Mouse (Mus musculus): ENCODE results near the gene Cacna1f. TPM values are rescaled to one million over a fixed set of nuclear protein-coding genes. Genes with fewer than 3 reads are reported as not detected.

The Cacna1f gene
- polyA plus RNA-seq, 1 experiment: 0.03 TPM

- TF ChIP-seq CTCF (IDR thresholded peaks at IDR 0.05; ENCODE audit: extremely low read depth, insufficient read length, insufficient replicate concordance, low read depth, low read length) (no peak), POLR2A (IDR thresholded peaks at IDR 0.05; ENCODE audit: low read depth, low read length) (no peak)
- Histone ChIP-seq H3K4me1 (ENCODE audit: control insufficient read depth, insufficient read depth, insufficient read length, low read length) (no peaks in the 10 kb centered on the region), H3K36me3 (ENCODE audit: control insufficient read depth, insufficient read depth, low read length) (peaks cover 5% of the 10 kb centered on the region; the same call in 1 of the 2 replicates), H3K27ac (ENCODE audit: insufficient read depth, low read depth, low read length) (no peak overlapping the region), H3K27me3 (ENCODE audit: control insufficient read depth, insufficient read depth, low read length) (no peaks in the 10 kb centered on the region), H3K4me3 (ENCODE audit: low read depth, low read length) (no peak overlapping the region)
- WGBS: 89% methylated on average over 7 of the region's 7 CpGs
These were observed 2.9 kb upstream of the Cacna1f start for GRCm38 (mm10) chrX:7604004-7604403.

DNA sequence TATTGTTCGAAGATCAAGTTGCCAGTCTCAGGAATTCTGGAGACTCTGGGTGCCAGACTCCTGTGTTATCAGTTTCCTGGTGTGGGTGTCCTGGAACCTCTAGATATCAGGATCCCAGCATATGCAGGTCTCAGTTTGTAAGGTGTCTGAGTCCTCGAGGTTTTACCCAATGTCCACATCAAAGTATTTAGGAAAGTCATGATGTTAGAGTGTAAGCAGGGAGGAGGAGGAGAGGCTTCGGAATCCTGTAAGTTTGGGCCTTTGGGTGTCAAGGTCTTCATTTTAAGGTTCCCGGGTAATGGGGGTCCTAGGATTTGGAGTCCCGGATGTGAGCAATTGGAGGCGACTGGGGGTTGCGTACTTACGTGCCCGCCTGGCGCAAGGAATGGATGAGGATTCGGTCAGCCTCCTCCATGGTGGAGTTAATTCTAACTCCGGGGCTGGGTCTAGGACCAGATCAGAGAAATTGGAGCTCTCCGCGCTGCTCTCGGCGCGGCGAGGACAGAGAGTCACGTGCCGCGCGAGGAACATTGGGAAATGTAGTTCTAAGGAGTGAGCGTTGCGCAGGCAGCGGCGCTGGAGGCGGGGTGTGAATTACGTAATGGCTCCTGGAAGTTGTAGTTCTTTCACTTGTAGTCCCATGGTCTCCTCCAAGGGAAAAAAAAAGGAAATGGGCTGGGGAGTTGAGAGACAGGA is 1.9 kb upstream of the Cacna1f start, which contains the start of gene Ccdc22:
Gene Ccdc22 (minus strand): TSS at position 639 of the 696 bp plus-strand sequence.
- Histone ChIP-seq H3K27me3 (ENCODE audit: control insufficient read depth, insufficient read depth, low read length) (peaks cover 2% of the 10 kb centered on the region; the same call in 1 of the 2 replicates), H3K4me1 (ENCODE audit: control insufficient read depth, insufficient read depth, insufficient read length, low read length) (0 out of 2 replicates have a peak, but pooled peaks cover 1% of the 10 kb centered on the region), H3K27ac (ENCODE audit: insufficient read depth, low read depth, low read length) (no peak within 1 kb of the TSS), H3K36me3 (ENCODE audit: control insufficient read depth, insufficient read depth, low read length) (peaks cover 2% of the 10 kb centered on the region; the same call in 1 of the 2 replicates), H3K4me3 (ENCODE audit: low read depth, low read length) (peak within 1 kb of the TSS; percentile 88)
- TF ChIP-seq CTCF (IDR thresholded peaks at IDR 0.05; ENCODE audit: extremely low read depth, insufficient read length, insufficient replicate concordance, low read depth, low read length) (no peak), POLR2A (IDR thresholded peaks at IDR 0.05; ENCODE audit: low read depth, low read length) (no peak)
- 11% methylated on average over 28 of the region's 28 CpGs for WGBS

DNA sequence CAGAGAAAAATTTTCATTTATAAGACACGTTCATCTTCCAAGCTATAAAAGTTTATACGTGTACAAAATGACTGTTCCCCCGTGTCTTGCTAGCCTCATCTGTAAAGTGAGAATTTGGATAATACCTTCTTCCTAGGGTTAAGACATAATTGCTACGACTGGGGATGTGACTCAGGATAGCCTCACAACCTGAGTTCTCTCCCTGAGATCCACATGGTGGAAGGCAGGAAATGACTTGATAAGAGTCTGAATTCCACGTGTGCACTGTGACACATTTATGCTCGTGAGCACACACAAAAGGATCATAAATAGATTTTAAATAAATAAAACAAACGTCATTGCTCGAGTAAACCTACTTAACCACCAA is 1.3 kb upstream of the Cacna1f start:
- TF ChIP-seq CTCF (IDR thresholded peaks at IDR 0.05; ENCODE audit: extremely low read depth, insufficient read length, insufficient replicate concordance, low read depth, low read length): no peak
- no peak for TF ChIP-seq POLR2A (IDR thresholded peaks at IDR 0.05; ENCODE audit: low read depth, low read length)
- H3K27ac ChIP-seq (ENCODE audit: insufficient read depth, low read depth, low read length): no peak overlapping the region
- H3K27me3 ChIP-seq (ENCODE audit: control insufficient read depth, insufficient read depth, low read length): peaks cover 3% of the 10 kb centered on the region; the same call in 1 of the 2 replicates
- H3K4me1 ChIP-seq (ENCODE audit: control insufficient read depth, insufficient read depth, insufficient read length, low read length): 0 out of 2 replicates have a peak, but pooled peaks cover 3% of the 10 kb centered on the region
- no peak overlapping the region for H3K4me3 ChIP-seq (ENCODE audit: low read depth, low read length)
- 16% methylated on average over 8 of the region's 8 CpGs for WGBS
- H3K36me3 ChIP-seq (ENCODE audit: control insufficient read depth, insufficient read depth, low read length): peaks cover 2% of the 10 kb centered on the region; the same call in 1 of the 2 replicates

GRCm38 (mm10) chrX:7610035-7610434 is 3.2 kb downstream of the Cacna1f start:
- Histone ChIP-seq H3K36me3 (ENCODE audit: control insufficient read depth, insufficient read depth, low read length) (no peaks in the 10 kb centered on the region), H3K4me1 (ENCODE audit: control insufficient read depth, insufficient read depth, insufficient read length, low read length) (0 out of 2 replicates have a peak, but pooled peaks cover 3% of the 10 kb centered on the region), H3K4me3 (ENCODE audit: low read depth, low read length) (peak overlapping the region; percentile 26; the same call in 1 of the 2 replicates), H3K27me3 (ENCODE audit: control insufficient read depth, insufficient read depth, low read length) (peaks cover 3% of the 10 kb centered on the region; the same call in 1 of the 2 replicates), H3K27ac (ENCODE audit: insufficient read depth, low read depth, low read length) (no peak overlapping the region)
- TF ChIP-seq POLR2A (IDR thresholded peaks at IDR 0.05; ENCODE audit: low read depth, low read length): no peak
- no peak for TF ChIP-seq CTCF (IDR thresholded peaks at IDR 0.05; ENCODE audit: extremely low read depth, insufficient read length, insufficient replicate concordance, low read depth, low read length)
- WGBS: 15% methylated on average over 21 of the region's 21 CpGs

- Histone ChIP-seq H3K36me3 (ENCODE audit: control insufficient read depth, insufficient read depth, low read length) (no peaks in the 10 kb centered on the region), H3K4me3 (ENCODE audit: low read depth, low read length) (peak overlapping the region; percentile 33), H3K4me1 (ENCODE audit: control insufficient read depth, insufficient read depth, insufficient read length, low read length) (0 out of 2 replicates have a peak, but pooled peaks cover 3% of the 10 kb centered on the region), H3K27ac (ENCODE audit: insufficient read depth, low read depth, low read length) (no peak overlapping the region), H3K27me3 (ENCODE audit: control insufficient read depth, insufficient read depth, low read length) (peaks cover 3% of the 10 kb centered on the region; the same call in 1 of the 2 replicates)
- TF ChIP-seq POLR2A (IDR thresholded peaks at IDR 0.05; ENCODE audit: low read depth, low read length): no peak
- TF ChIP-seq CTCF (IDR thresholded peaks at IDR 0.05; ENCODE audit: extremely low read depth, insufficient read length, insufficient replicate concordance, low read depth, low read length): no peak
- WGBS: 18% methylated on average over 26 of the region's 26 CpGs
These were observed 3.8 kb downstream of the Cacna1f start for GRCm38 (mm10) chrX:7610536-7611258.

DNA sequence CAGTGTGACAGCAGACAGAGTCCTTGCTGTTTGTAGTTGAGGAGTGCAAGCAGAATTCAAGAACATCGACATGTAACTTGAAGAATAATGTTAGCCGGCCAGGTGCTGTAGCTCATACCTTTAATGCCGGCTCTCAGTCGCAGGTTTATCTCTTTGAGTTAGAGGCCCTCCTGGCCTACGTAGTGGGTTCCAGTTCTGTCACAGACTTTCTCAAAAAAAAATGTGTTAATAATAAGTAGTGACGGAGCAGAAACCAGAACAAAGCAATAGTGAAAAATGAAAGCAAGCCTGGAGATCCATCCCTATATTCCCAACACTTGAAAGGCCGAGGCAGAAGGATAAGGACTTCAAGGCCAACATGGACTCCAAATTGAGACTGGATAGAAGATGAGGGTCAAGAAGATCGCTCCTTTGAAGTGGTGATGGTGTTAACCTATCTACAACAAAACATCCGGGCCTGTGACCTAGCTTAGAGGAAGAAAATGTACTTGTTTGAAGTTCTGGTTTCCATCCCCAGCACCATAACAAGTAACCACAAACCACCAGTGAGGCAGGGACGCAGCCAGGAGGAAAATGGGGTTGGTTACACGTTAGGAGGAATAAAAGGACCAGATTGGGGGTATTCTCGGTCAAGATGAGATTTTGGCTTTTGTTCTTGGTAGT is 11.1 kb downstream of the Cacna1f start:
- Histone ChIP-seq H3K27me3 (ENCODE audit: control insufficient read depth, insufficient read depth, low read length) (no peaks in the 10 kb centered on the region), H3K4me1 (ENCODE audit: control insufficient read depth, insufficient read depth, insufficient read length, low read length) (no peaks in the 10 kb centered on the region), H3K36me3 (ENCODE audit: control insufficient read depth, insufficient read depth, low read length) (no peaks in the 10 kb centered on the region), H3K27ac (ENCODE audit: insufficient read depth, low read depth, low read length) (no peak overlapping the region), H3K4me3 (ENCODE audit: low read depth, low read length) (no peak overlapping the region)
- TF ChIP-seq POLR2A (IDR thresholded peaks at IDR 0.05; ENCODE audit: low read depth, low read length) (no peak), CTCF (IDR thresholded peaks at IDR 0.05; ENCODE audit: extremely low read depth, insufficient read length, insufficient replicate concordance, low read depth, low read length) (no peak)
- 77% methylated on average over 12 of the region's 12 CpGs for WGBS

All from small intestine, adult 2 months (tissue).